8 mouse cellular contexts compared by ENCODE assay signal in genomic region chr10:127326017-127326801, GRCm38 (mm10). TPM values are rescaled to one million over a fixed set of nuclear protein-coding genes. Genes with fewer than 3 reads are reported as not detected.
DNase-seq lines count a peak whose midpoint lies in the region; ATAC-seq and TF ChIP-seq lines count a peak whose summit lies in the region.

No protein-coding gene starts in this region.

- 5% methylated on average over 54 of the region's 54 CpGs for WGBS in heart, postnatal 0 days
- WGBS in limb, embryonic 10.5 days: under 1% methylated on average over 54 of the region's 54 CpGs
- WGBS in midbrain, embryonic 16.5 days: under 1% methylated on average over 54 of the region's 54 CpGs

- peak overlapping the region; percentile 86 for H3K4me2 ChIP-seq in heart, postnatal 0 days (ENCODE audit: low read depth, low read length)
- H3K4me2 ChIP-seq in midbrain, embryonic 16.5 days (ENCODE audit: low read length): peak overlapping the region; percentile 62

- no peak for TF ChIP-seq EP300 in heart, postnatal 0 days (IDR thresholded peaks at IDR 0.05; ENCODE audit: low read depth)

- peak; percentile 41 for ATAC-seq in heart, postnatal 0 days (ENCODE audit: insufficient read depth, low read depth)
- ATAC-seq in midbrain, embryonic 16.5 days: no peak

- no peaks in the 10 kb centered on the region for H3K9me3 ChIP-seq in heart, postnatal 0 days (replicated peaks; ENCODE audit: control insufficient read depth, low read length)
- no peaks in the 10 kb centered on the region for H3K9me3 ChIP-seq in limb, embryonic 10.5 days (replicated peaks)
- no peaks in the 10 kb centered on the region for H3K9me3 ChIP-seq in midbrain, embryonic 16.5 days (replicated peaks; ENCODE audit: control insufficient read depth, low read length, poor library complexity, severe bottlenecking)

- intact Hi-C loops in heart, postnatal 25 days (cut with DNase I): no loop called here
- intact Hi-C loops in left cerebral cortex, postnatal 4 days (cut with DNase I): no loop called here

- H3K4me3 ChIP-seq in heart, postnatal 0 days (ENCODE audit: low read depth, low read length): peak overlapping the region; percentile 57
- H3K4me3 ChIP-seq in limb, embryonic 10.5 days: peak overlapping the region; percentile 65
- H3K4me3 ChIP-seq in midbrain, embryonic 16.5 days (ENCODE audit: low read depth, low read length): peak overlapping the region; percentile 32

- peaks cover 66% of the 10 kb centered on the region for H3K27me3 ChIP-seq in heart, postnatal 0 days (ENCODE audit: control insufficient read depth, insufficient read depth, low read length)
- peaks cover 75% of the 10 kb centered on the region for H3K27me3 ChIP-seq in limb, embryonic 10.5 days (ENCODE audit: low read depth, poor library complexity, severe bottlenecking)
- H3K27me3 ChIP-seq in midbrain, embryonic 16.5 days (ENCODE audit: control insufficient read depth, insufficient read depth, low read depth, low read length): peaks cover 61% of the 10 kb centered on the region

- H3K9ac ChIP-seq in heart, postnatal 0 days (replicated peaks; ENCODE audit: low read depth, low read length): peak overlapping the region; percentile 44
- H3K9ac ChIP-seq in midbrain, embryonic 16.5 days (ENCODE audit: low read depth, low read length): peak overlapping the region; percentile 0

- H3K36me3 ChIP-seq in heart, postnatal 0 days (replicated peaks; ENCODE audit: control insufficient read depth, insufficient read depth, low read length): no peaks in the 10 kb centered on the region
- H3K36me3 ChIP-seq in limb, embryonic 10.5 days: peaks cover 27% of the 10 kb centered on the region
- no peaks in the 10 kb centered on the region for H3K36me3 ChIP-seq in midbrain, embryonic 16.5 days (ENCODE audit: control insufficient read depth, insufficient read depth, low read length)

- DNase-seq in heart, adult 11 months: peak; percentile 93
- DNase-seq in heart, postnatal 25 days (ENCODE audit: low spot score): no peak
- peak; percentile 54 for DNase-seq in embryo, embryonic 10.5 days (ENCODE audit: low spot score)
- DNase-seq in heart, postnatal 0 days (ENCODE audit: low spot score): no peak
- peak; percentile 73 for DNase-seq in limb, embryonic 10.5 days (ENCODE audit: low spot score)
- DNase-seq in frontal cortex, postnatal 14 days (ENCODE audit: low spot score in 2 of 2): no peak
- DNase-seq in left cerebral cortex, postnatal 4 days: no peak

- H3K27ac ChIP-seq in heart, postnatal 0 days (ENCODE audit: low read depth): peak overlapping the region; percentile 33; the same call in 1 of the 2 replicates
- H3K27ac ChIP-seq in limb, embryonic 10.5 days: peak overlapping the region; percentile 82
- H3K27ac ChIP-seq in midbrain, embryonic 16.5 days (ENCODE audit: low read length): no peak overlapping the region

- no peak for TF ChIP-seq CTCF in heart, postnatal 0 days (IDR thresholded peaks at IDR 0.05; ENCODE audit: low read depth)

- peaks cover 12% of the 10 kb centered on the region for H3K4me1 ChIP-seq in heart, postnatal 0 days (ENCODE audit: control insufficient read depth, insufficient read depth)
- peaks cover 43% of the 10 kb centered on the region for H3K4me1 ChIP-seq in limb, embryonic 10.5 days
- peaks cover 7% of the 10 kb centered on the region for H3K4me1 ChIP-seq in midbrain, embryonic 16.5 days (ENCODE audit: control insufficient read depth, insufficient read depth, low read length)

RNA-seq across cellular contexts. Expression of gene Arhgap9, which starts 4.4 kb away (rescaled TPM):
- 1 to 10 TPM; 3.0 to 3.4 TPM for total RNA-seq in heart, postnatal 25 days (2021)
- 0.73 and 0.97 TPM in 2 replicates for total RNA-seq in heart, postnatal 0 days (2014; rRNA removed; ENCODE audit: low replicate concordance)
- 1.4 and 1.8 TPM in 2 replicates for polyA plus RNA-seq in heart, postnatal 0 days (2015; fragmentation: Nextera tagmentation; extraction: Ambion mirVana)
- 5.5 and 5.9 TPM in 2 replicates for polyA plus RNA-seq in limb, embryonic 10.5 days (2016; fragmentation: Nextera tagmentation; extraction: Ambion mirVana)
- polyA plus RNA-seq in midbrain, embryonic 16.5 days (2015; fragmentation: Nextera tagmentation; extraction: Ambion mirVana): 0.46 and 0.75 TPM in 2 replicates
- total RNA-seq in left cerebral cortex, postnatal 4 days (2021): 1 to 10 TPM in 1 of 2 experiments, under 1 TPM in 1; 0.56 to 1.1 TPM

RNA-seq across cellular contexts. Expression of gene Mars, which starts 14.6 kb away (rescaled TPM):
- 10 to 100 TPM; 37.9 to 38.9 TPM for total RNA-seq in heart, postnatal 25 days (2021)
- total RNA-seq in heart, postnatal 0 days (2014; rRNA removed; ENCODE audit: low replicate concordance): 48.9 and 68.9 TPM in 2 replicates
- 62.4 and 64.6 TPM in 2 replicates for polyA plus RNA-seq in heart, postnatal 0 days (2015; fragmentation: Nextera tagmentation; extraction: Ambion mirVana)
- 170 and 205 TPM in 2 replicates for polyA plus RNA-seq in limb, embryonic 10.5 days (2016; fragmentation: Nextera tagmentation; extraction: Ambion mirVana)
- 123 and 128 TPM in 2 replicates for polyA plus RNA-seq in midbrain, embryonic 16.5 days (2015; fragmentation: Nextera tagmentation; extraction: Ambion mirVana)
- total RNA-seq in left cerebral cortex, postnatal 4 days (2021): 10 to 100 TPM; 65.3 to 65.5 TPM

RNA-seq across cellular contexts. Expression of gene Gli1, which starts 15.6 kb away (rescaled TPM):
- 1 to 10 TPM in 1 of 2 experiments, under 1 TPM in 1; 0.89 to 1.1 TPM for total RNA-seq in heart, postnatal 25 days (2021)
- 1.1 TPM in 1 of 2 replicates, not detected in the other for total RNA-seq in heart, postnatal 0 days (2014; rRNA removed; ENCODE audit: low replicate concordance)
- 0.51 and 0.59 TPM in 2 replicates for polyA plus RNA-seq in heart, postnatal 0 days (2015; fragmentation: Nextera tagmentation; extraction: Ambion mirVana)
- polyA plus RNA-seq in limb, embryonic 10.5 days (2016; fragmentation: Nextera tagmentation; extraction: Ambion mirVana): 10.9 and 11.7 TPM in 2 replicates
- polyA plus RNA-seq in midbrain, embryonic 16.5 days (2015; fragmentation: Nextera tagmentation; extraction: Ambion mirVana): 0.92 and 1.3 TPM in 2 replicates
- 1 to 10 TPM; 2.8 to 4.1 TPM for total RNA-seq in left cerebral cortex, postnatal 4 days (2021)

RNA-seq across cellular contexts. Expression of gene Inhbe, which starts 28.0 kb away (rescaled TPM):
- not detected for total RNA-seq in heart, postnatal 25 days (2021)
- not detected in 2 replicates for total RNA-seq in heart, postnatal 0 days (2014; rRNA removed; ENCODE audit: low replicate concordance)
- not detected in 2 replicates for polyA plus RNA-seq in heart, postnatal 0 days (2015; fragmentation: Nextera tagmentation; extraction: Ambion mirVana)
- polyA plus RNA-seq in limb, embryonic 10.5 days (2016; fragmentation: Nextera tagmentation; extraction: Ambion mirVana): 0.13 TPM in 1 of 2 replicates, not detected in the other
- 0.04 TPM in 2 replicates for polyA plus RNA-seq in midbrain, embryonic 16.5 days (2015; fragmentation: Nextera tagmentation; extraction: Ambion mirVana)
- total RNA-seq in left cerebral cortex, postnatal 4 days (2021): not detected

RNA-seq across cellular contexts. Expression of gene Mbd6, which starts 37.4 kb away (rescaled TPM):
- 10 to 100 TPM; 20.9 to 21.4 TPM for total RNA-seq in heart, postnatal 25 days (2021)
- total RNA-seq in heart, postnatal 0 days (2014; rRNA removed; ENCODE audit: low replicate concordance): 8.3 and 8.7 TPM in 2 replicates
- polyA plus RNA-seq in heart, postnatal 0 days (2015; fragmentation: Nextera tagmentation; extraction: Ambion mirVana): 6.5 and 6.9 TPM in 2 replicates
- polyA plus RNA-seq in limb, embryonic 10.5 days (2016; fragmentation: Nextera tagmentation; extraction: Ambion mirVana): 16.7 and 18.8 TPM in 2 replicates
- 12.6 and 15.3 TPM in 2 replicates for polyA plus RNA-seq in midbrain, embryonic 16.5 days (2015; fragmentation: Nextera tagmentation; extraction: Ambion mirVana)
- 10 to 100 TPM; 47.7 to 51.5 TPM for total RNA-seq in left cerebral cortex, postnatal 4 days (2021)

Comparison
In these comparisons a context has a peak if more than half of its experiments do, and no peak if none do; other contexts are left out.
1. DNase-seq: peak in heart, adult 11 months (single experiment), embryo, embryonic 10.5 days (single experiment) and limb, embryonic 10.5 days (single experiment); none in heart, postnatal 25 days (single experiment), heart, postnatal 0 days (single experiment), frontal cortex, postnatal 14 days (0 of 2) and left cerebral cortex, postnatal 4 days (single experiment).
2. Peak in every context shown above with its lines, with median percentiles within 50 percentile points of each other: H3K4me3 ChIP-seq.